Mouse (Mus musculus) ovary, postnatal 10 days (tissue): ENCODE measurements around the gene Bst2.
A peak's percentile ranks its signal among the peaks of the same experiment; 100 is the strongest.

Experiments used
- DNase-seq: peaks from one replicate; pipeline ENCODE4 v3.0.0; 2022; ENCODE audit warnings: low spot score

The Bst2 gene

DNA sequence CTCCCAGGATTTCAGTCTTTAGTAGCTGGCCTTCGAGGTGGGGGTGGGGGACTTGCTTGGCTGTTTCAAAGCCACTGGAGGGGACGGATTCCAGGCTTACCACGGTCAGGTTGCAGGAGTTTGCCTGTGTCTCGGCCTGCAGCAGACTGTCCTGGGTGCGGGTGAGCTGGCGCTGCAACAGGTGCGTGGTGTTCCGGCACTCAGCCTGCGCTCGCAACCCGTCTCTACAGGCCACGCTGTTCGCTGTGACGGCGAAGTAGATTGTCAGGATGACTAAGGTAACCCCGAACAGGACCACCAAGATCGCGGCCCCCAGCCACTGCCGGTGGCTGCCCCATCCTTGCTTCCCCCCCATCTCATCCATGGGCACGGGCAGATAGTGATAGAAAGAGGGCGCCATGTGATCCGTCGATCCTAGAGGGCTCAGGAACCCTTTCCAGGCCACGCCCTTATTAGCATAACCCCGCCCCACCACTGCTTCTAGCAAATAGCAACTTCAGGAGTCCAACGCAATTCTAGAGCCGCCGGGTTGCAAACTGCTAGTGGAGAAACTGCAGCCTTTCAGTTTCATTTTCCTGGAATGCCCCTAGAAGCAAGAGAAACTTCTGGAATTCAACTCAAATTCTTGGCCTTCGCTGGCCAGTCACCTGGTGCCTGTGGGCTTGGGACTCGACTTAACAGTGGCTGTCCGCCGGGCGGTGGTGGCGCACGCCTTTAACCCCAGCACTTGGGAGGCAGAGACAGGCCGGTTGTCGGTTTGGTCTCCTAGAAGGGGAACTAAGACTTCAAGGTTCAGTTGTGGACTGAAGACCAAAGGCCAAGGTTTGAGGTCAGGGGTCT, at the start of gene Bst2:
Bst2 (minus strand) TSS at position 429 of the 840 bp plus-strand sequence.
- DNase-seq: peak; percentile 49

DNA sequence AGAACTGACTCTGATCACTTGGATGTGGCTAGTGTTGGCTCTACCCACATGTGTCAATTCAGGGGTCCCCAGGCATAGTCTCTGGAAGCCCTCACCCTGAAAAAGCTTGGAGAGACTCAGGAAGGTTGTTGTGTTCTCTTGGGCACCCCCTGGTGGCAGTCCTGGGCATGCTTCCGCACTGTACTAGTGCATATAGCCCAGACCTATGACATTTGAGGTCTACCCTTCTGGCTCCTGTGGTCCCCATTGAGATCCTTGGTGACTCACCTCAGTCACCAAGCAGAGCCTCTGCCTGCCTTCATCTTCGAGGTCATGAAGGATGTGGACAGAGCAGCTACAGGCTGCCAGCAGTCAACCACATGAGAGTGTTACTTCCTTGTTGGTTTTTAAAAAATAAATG, 49.6 kb upstream of the Bst2 start:
- no peak for DNase-seq

DNA sequence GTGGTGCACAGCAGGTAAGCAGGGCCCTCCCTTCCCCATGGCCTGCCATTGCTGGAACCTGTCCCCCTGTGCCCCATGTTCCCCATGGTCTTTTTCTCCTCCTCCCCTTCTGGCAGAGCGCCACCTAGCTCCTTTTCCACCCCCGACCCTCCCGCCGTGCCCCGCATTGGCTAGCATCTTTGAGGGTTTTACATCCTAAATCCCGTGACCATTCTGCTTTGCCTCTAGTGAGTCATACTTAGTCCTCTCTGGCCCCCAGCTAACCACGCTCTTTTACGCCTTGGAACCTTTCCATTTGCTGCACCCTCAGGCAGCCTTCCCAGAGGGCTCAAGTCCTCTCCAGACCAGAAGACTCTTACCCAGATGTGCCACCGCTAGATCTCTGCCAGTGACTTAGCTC, 42.9 kb upstream of the Bst2 start:
- DNase-seq: no peak

DNA sequence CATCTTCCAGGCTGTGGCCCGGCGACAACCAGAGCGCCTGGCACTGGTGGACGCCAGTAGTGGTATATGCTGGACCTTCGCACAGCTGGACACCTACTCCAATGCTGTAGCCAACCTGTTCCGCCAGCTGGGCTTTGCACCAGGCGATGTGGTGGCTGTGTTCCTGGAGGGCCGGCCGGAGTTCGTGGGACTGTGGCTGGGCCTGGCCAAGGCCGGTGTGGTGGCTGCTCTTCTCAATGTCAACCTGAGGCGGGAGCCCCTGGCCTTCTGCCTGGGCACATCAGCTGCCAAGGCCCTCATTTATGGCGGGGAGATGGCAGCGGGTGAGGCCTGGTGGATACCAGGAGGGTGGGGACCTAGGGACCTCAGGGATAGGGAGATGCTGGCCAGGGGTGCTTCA, 42.2 kb upstream of the Bst2 start:
- DNase-seq: no peak

DNA sequence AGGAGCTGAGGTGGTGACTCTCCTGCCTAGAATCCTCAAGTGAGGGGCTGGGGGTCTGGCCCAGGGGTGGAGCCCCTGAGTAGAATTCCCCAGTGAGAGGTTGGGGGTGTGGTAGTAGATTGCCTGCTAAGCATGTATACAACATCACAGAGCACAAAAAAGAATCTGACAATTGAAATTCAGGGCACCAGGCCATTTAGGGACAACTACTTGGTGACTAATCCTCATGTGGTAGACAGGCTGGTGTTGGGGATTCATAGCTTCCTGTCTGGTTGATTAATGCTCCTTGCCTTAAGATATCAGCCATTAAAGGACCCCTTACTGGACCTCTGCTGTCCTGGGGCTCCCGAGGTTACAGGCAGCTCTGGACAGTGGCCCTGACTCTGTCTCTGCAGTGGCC, 41.8 kb upstream of the Bst2 start:
- DNase-seq: no peak

DNA sequence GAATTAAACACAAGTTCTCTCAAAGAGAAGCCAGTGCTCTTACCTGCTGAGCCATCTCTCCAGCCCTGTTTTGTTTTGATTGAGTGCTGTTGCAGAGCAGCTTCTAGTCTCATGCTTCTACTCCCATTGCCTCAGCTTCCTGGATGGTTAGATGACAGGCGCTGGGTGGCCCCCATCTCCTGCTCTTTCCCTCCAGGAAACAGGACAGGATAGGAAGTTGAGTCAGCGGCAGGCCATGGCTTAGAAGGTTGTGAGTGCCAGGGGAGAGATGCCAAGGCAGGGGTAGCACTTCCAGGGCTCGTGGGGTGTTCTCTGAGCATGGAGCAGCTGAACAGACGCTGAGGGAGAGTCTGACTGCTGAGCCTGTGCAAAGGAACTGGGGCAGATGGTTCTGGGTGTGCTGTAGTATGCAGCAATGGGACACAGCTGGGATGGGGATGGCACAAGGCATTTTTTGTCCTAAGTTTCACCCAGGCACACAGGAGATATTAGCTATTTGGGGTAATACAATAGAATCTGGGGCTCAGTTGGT, 40.7 kb upstream of the Bst2 start:
- no peak for DNase-seq

DNA sequence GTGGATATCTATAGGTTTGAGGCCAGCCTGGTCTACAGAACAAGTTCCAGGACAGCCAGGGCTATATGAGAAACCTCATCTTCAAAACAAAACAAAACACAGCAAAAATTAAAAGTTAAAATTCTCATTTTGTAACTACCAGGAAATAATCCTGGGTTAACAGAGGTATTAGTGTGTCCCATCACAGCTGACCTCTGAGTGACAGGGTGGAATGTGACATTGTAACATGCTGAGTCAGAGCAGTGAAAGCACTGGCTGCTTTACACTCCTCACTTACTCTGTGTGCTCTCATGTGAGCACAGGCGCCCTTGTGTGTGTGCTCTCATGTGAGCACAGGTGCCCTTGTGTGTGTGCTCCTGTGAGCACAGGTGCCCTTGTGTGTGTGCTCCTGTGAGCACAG, 37.8 kb upstream of the Bst2 start:
- DNase-seq: no peak

DNA sequence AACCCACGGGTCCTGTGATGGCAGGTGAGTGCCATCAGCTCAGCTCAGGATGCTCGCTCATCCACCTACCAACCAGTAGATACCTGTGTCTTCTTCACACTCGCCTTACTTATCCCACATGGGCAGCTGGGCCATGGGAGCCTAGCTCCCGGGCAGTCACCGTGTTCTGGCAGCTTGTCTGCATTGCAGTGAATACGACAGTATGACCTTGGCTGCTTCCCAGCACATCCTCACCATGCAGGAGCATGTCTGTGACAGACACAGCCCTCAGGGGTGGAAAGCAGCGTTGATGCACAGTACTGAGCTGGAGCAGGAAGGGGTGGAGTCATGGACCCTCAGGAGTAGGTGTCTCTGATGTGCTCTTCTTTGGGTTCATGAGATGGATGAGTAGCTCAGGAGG, 37.2 kb upstream of the Bst2 start:
- DNase-seq: no peak

DNA sequence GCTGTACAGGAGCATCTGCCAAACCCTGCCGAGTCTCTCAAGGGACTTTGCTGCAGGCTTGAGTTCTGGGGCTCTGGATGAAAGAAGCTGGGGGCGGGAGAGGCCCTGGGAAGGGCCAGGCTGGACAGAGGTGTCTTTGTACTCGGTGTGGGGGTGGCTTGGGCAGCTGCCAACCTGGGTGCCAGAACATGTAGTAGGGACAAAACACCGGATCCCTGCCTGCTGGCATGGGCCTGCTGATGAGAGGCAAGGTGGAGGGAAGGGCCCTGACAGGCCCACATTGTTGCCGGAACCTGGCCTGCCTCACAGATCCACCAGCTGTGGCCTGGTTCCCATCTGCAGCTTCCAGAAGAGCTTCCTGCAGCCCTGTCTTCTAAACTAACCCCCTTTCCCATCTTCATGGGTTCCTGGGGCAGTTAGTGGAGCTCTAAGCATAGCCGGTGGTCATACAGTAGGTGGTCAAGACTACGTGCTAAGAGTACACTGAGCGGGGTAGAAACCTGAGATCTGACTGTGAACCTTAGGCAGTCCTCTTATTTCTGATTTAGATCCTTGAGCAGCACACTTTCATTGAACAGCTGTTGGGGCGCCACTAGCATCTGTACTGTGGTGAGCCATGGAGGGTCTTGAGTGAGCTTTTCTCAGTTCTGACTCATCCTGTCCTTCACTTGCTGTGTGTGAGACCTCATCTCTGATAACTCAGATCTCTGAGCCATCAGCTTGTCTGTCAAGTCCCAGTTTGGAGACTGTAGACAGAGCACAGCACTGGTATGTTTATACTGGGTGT, 35.8 kb upstream of the Bst2 start:
- DNase-seq: no peak

DNA sequence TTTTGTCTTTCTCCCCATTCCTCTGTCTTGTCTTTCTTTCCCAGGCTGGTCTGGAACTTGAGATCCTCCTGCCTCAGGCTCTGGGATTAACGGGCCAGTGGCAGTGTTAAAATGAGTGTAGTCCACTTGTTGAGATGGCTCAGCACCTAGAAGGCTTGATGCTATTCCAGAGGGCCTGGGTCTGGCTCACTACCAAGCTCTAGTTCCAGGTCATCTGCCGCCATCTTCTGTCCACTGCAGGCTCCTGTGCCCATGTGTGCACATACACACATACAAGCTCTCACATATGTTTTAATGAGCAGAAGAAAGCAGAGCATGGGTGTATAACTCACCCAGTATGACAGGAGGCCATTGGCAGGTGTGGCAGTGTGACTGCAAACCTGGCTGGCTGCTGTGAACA, 34.8 kb upstream of the Bst2 start:
- DNase-seq: no peak

DNA sequence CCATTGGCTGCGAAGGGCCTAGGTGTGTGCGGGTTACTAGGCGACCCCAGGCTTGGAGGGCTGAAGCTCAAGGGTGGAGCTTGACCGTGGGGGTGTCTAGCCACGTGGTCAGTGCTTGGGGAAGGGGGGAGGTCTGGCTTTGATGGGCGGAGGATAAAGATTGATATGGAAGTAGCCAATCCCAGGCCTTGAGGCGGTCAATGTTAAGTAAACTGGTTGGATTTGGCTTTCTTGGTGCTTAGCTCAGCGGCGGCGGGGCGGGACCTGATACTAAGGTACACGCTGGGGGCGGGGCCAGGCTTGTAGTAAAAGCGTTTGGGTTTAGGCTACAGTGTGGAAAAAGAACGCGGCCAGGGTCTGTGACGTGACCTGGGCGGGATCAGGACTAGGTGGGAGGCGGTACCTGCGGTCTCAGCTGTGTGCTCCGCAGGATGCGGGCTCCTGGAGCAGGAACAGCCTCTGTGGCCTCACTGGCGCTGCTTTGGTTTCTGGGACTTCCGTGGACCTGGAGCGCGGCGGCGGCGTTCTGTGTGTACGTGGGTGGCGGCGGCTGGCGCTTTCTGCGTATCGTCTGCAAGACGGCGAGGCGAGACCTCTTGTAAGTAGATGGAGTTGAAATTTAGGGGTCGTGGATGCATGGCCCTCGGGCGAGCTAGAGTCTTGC, 33.2 kb upstream of the Bst2 start:
- DNase-seq: peak; percentile 78

DNA sequence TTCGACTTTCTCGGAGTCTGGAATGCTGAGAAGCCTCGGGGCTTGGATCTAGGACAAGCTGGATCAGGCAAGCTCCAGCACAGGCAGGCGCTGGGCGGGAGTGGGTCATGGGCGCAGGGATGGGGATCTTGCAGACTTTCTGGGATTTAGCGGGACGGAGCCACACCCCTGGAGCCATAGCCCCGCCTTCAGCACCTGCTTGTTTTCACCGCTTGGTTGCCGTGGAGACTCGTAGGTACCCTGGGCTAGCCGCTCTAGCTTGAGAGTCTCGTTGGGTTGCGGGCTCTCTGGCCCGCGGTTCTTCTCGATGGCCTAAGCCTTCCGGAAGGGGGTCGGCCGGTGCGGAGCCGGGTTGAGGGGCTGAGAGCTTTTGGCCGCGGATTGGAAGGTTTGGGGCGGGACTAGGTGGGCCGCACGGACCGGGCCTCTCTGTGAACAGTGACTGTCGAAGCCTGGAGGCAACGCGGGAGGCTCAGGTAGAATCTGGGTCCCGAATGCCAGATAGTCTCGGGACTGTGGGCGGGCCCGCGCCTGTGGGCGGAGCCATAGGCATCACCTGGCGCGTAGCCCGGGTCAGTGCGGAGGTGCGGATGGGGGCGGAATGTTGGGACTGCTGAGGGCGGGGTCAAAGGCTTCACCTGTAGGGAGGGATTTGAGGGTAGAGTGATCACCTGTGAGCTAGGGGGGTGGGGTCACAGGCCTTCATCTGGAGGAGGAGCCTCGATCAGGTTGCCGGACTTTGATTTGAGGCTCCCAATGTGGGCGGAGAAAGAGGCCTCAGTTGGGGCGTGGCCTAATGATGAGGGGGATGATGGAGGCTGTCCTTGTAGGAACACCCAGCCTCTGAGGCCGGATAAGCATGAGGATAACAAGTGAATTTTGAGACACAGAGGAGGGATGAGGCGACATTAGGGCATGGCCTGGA, 32.4 kb upstream of the Bst2 start:
- peak; percentile 83 for DNase-seq

DNA sequence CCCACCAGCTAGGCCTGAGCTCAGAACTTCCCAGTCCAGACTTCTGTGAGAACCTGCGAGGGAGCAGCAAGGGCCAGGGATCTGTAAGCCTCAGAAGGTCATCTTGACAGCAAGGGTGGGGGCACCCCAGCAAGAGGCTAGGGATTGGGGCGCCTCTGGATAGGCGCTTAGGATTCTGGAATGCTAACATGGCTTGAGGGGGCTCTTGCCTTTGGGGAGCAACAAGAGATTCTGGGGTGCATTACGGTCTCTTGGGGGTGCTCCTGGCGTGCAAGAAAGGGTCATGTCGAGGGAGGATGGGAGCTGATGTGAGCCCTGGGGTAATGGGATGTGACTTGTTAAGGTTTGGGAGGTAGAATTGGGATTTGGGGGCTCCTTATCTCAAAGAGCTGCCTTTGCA, 31.7 kb upstream of the Bst2 start:
- DNase-seq: no peak

DNA sequence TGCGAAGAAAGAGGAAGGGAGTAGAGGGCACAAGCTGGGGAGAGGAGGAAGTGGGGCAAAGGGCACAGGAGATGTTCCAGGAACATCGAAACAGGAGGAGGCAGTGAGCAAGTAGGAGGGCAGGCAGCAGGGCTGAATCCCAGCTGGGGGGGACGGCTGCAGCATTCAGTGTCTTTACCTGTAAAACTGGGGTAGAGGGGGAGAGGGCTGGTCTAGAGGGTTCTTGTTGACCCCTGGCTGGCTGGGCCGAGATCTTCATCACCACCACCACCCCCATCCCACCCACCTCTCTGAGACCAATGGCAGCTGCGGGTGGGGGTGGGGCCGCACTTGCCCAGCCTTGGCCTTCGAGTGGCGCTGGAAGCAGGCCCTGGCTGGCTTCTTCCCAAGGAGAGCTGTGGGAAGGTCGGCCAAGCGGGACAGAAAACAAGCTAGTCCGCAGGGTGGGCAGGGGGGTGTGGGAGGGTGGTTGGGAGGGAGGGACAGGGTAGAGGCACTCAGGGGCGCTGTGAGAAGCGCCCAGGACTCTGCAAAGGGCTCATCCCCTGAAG, 31.2 kb upstream of the Bst2 start, which contains the start of gene Slc27a1:
Slc27a1 (plus strand) TSS at position 496 of the 551 bp plus-strand sequence.
- peak; percentile 54 for DNase-seq

DNA sequence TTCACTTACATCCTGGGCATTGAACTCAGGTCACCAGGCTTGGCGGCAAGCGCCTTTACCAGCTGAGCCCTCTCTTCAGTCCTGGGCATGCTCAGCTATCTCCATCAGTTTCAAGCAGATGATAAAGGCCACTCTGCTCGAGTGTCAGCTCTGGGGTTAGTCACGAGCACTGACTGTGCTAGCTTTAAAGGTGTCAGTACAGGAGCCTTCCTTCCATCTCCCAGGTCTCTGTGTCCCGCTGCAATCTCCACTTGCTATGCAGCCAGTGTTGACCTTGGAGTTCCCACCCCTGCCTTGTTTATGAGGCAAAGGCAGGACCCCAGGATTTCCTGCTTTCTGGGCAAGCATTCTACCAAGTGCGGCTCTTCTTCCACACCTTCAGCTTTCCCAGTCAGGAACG, 30.3 kb upstream of the Bst2 start:
- no peak for DNase-seq

DNA sequence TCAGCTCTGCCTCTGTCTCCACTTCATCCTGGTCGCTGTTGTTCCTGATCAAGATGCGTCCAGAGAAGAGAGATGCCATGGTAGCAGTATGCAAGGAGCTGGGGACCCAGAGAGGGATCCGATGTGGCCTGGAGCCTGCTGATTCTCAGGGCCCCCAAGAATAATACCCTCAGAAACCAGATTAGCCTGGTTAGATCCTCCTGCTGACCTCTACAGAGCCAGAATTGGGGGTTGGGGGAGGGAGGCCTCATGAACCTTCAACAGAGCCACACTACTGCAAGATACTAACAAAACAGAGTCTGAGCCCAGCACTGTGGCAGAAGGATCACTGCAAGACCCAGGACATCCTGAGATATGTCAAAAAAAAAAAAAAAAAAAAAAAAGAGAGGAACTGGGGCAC, 29.2 kb upstream of the Bst2 start, which contains the start of gene Nxnl1:
Nxnl1 (minus strand) TSS at position 101 of the 400 bp plus-strand sequence.
- no peak for DNase-seq

DNA sequence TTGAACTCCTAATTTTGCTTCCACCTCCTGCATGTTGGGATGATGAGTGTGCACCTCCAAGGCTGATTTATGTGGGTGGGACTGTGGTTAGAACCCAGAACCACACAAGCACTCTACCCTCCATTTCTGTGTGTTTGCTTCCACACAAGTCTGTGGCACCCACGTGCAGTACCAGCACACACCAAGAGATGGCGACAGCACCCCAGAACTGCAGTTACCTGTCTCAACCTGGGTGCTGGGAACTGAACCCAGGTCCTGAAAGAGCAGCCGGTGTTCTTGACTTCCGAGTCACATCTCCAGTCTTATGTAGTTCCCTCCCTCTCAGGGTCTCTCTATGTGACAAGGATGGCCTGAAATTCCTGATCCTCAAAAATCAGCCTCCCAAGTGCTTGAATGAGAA, 26.7 kb upstream of the Bst2 start:
- DNase-seq: no peak

DNA sequence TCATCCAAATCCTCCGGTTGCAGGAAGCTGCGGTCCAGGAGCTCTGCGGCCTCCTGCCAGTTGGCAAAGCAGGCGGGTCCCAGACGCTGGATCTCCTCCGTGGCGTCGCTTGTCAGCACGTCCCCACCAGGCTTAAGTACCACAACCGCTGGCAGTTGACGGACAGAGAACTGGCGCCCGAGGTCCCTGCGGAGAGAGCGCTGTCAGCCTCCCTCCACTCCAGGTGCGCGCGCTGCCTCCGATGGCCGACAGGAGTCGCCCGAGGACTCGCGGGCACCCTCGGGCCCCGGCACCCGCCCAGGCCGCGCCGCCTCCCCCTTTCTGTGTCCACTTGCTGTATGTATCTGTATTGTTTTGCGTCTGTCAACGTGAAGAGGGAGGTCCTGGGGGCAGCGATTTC, 25.5 kb upstream of the Bst2 start:
- peak; percentile 75 for DNase-seq

DNA sequence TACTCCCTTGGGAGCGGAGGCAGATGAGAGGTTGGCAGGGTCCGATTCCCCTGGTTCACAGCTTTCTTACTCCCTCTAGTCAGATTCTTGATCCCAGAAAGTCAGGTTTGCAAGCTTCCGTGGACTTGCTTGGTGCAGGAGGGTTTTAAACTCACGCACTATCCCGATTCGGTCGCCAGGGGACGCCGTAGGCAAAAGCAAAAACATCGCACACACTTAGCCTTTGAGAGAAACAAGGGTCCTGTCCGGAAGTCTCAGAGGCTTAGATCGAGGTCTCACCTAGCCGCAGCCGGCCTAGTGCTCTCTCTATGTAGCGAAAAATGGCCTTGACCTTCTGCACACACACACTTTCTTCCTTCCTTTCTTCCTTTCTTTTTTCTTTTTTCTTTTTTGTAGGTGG, 24.1 kb upstream of the Bst2 start:
- no peak for DNase-seq

DNA sequence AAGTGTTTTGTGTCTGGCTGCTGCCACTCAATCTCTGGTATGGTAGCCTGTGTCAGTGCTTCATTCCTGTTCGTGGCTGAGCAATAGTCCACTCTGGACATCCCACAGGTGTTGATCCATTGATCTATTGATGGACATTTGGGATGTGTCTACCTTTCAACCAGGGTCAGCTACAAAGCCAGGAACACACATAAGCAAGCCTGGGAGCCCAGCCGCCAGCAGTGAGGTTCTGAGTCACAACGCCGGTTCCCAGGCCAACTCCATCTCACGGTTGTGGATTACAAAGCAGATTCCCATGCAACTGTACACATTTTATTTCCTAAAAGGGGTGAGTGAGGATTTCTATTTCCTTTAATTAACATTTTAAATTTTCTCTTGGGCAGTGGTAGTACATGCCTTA, 23.5 kb upstream of the Bst2 start:
- DNase-seq: no peak

DNA sequence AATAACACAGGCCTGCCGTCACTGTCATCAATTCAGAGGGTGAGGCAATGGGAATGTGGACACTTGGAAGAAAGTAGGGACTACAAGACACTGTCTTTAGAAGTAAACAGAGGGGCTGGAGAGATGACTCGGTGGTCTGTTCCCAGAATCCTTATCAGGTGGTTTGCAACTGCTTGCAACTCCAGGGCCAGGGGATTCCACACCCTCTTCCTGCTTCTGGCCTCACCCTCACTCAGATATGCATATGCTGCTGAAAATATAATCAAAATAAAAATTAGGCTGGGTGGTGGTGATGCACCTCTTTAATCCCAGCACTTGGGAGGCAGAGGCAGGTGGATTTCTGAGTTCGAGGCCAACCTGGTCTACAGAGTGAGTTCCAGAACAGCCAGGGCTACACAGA, 22.8 kb upstream of the Bst2 start:
- no peak for DNase-seq
